Mouse (Mus musculus) neural tube, embryonic 11.5 days (tissue): ENCODE data around the gene Srrd. TPM values are rescaled to one million over a fixed set of nuclear protein-coding genes. Genes with fewer than 3 reads are reported as not detected.

Source experiments
- ATAC-seq: fragments of 200-750 bp; cut with Nextera tagmentation; 2 replicates; pipeline ENCODE4 v1.8.0; 2017; ENCODE audit warnings: moderate number of reproducible peaks, mild to moderate bottlenecking, moderate TSS enrichment, moderate library complexity; ENCODE audit not compliant: insufficient read depth, low FRiP score, low TSS enrichment
- DNase-seq: peaks from one replicate; pipeline ENCODE4 v3.0.0-alpha.2; 2015; ENCODE audit warnings: low spot score
- H3K27ac ChIP-seq: fragments of 300-500 bp; sonication (generic); 2 replicates; pipeline ENCODE4 v1.5.1; 2014; ENCODE audit warnings: low read depth, mild to moderate bottlenecking, low read length
- H3K27me3 ChIP-seq: fragments of 300-500 bp; sonication (generic); 2 replicates; pipeline ENCODE4 v1.6.1; 2014; ENCODE audit warnings: mild to moderate bottlenecking, low read length, mixed read lengths; ENCODE audit not compliant: control insufficient read depth, insufficient read depth
- H3K36me3 ChIP-seq: fragments of 300-500 bp; sonication (generic); 2 replicates; pipeline ENCODE4 v1.6.1; 2014; ENCODE audit warnings: mild to moderate bottlenecking, low read length, moderate library complexity, mixed read lengths; ENCODE audit not compliant: control insufficient read depth, insufficient read depth
- H3K4me1 ChIP-seq: fragments of 300-500 bp; sonication (generic); 2 replicates; pipeline ENCODE4 v1.6.1; 2014; ENCODE audit warnings: low read length, mixed read lengths; ENCODE audit not compliant: control insufficient read depth, insufficient read depth
- H3K4me2 ChIP-seq: fragments of 300-500 bp; sonication (generic); 2 replicates; pipeline ENCODE4 v1.6.1; 2014; ENCODE audit warnings: low read depth, mild to moderate bottlenecking, moderate library complexity
- H3K4me3 ChIP-seq: fragments of 300-500 bp; sonication (generic); 2 replicates; pipeline ENCODE4 v1.5.1; 2014; ENCODE audit warnings: low read depth, low read length
- H3K9ac ChIP-seq: fragments of 300-500 bp; sonication (generic); 2 replicates; pipeline ENCODE4 v1.6.1; 2014; ENCODE audit warnings: mild to moderate bottlenecking, low read length
- H3K9me3 ChIP-seq: fragments of 300-500 bp; sonication (generic); 2 replicates; pipeline ENCODE4 v1.6.1; 2016; ENCODE audit warnings: low read length; ENCODE audit not compliant: control insufficient read depth
- WGBS: fragments of 180-500 bp; shearing (Covaris S2); extraction: QIAGEN DNeasy Blood & Tissue Kit; methylation state at CpG from one replicate; pipeline ENCODE4 v1.1.7; 2014; 5-methylcytosine and 5-hydroxymethylcytosine counted together
- polyA plus RNA-seq: library from polyadenylated mRNA; unstranded; fragments of >200 nt; fragmentation: Nextera tagmentation; extraction: Ambion mirVana; gene quantifications from 2 replicates; pipeline ENCODE4 v1.2.1, GENCODE M21; 2014

Gene Srrd
- polyA plus RNA-seq, 1 experiment from 2014 or later = 64.4 TPM

GRCm38 (mm10) chr5:112346211-112346965 is 3.5 kb upstream of the Srrd start:
- Histone ChIP-seq H3K9ac (no peak overlapping the region), H3K27me3 (no peaks in the 10 kb centered on the region), H3K27ac (no peak overlapping the region), H3K4me2 (no peak overlapping the region), H3K9me3 (no peaks in the 10 kb centered on the region), H3K36me3 (peaks cover 3% of the 10 kb centered on the region), H3K4me1 (peaks cover 15% of the 10 kb centered on the region), H3K4me3 (no peak overlapping the region)
- ATAC-seq (no peak), DNase-seq (no peak)
- WGBS = 87% methylated on average over 16 of the region's 16 CpGs

DNA sequence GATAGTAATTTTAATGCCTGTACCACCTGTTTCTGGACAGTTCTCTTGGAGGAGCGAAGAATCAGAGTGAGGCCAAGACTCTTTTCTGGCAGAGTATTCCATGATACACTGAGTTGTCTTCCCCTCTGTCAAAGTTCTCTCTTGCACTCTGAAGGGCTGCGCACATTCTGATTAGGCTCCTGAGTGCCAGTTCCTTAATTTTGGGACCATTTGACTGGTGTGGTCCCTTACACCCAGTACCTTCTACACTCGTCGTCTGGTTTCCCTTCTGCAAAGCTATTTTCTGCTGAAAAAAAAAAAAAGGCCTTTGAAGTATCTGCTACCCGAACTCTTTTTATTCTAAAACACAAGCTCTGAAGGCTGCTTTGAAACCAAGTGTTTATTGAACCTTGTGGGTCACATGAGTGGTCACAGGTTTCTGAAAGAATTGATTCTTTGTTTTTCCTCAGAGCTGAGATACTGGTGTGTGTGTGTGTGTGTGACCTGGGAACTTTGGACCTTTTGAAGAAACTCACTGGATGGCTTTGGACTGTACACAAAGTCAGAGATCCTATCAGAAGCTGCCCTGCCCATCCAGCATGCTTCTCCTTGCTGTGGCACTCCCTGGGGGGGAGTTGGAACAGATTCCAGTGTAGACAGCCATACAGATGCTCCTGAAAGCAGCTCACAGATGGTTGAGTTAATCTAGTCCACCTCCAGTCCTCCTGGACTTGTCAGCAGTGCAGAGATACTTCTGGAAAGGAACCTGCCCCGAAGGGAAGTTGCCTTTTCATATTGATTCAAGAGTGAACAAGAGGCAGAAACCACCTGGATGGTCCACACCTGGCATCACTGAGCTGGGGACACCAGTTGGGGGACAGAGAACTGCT is 1.5 kb upstream of the Srrd start:
- Histone ChIP-seq H3K9ac (no peak overlapping the region), H3K4me2 (no peak overlapping the region), H3K27me3 (no peaks in the 10 kb centered on the region), H3K27ac (no peak overlapping the region), H3K4me1 (peaks cover 15% of the 10 kb centered on the region), H3K9me3 (no peaks in the 10 kb centered on the region), H3K4me3 (no peak overlapping the region), H3K36me3 (peaks cover 5% of the 10 kb centered on the region)
- WGBS = 78% methylated on average over 6 of the region's 6 CpGs
- ATAC-seq = no peak
- no peak for DNase-seq

GRCm38 (mm10) chr5:112343205-112343595 is 360 bp upstream of the Srrd start:
- Histone ChIP-seq H3K4me2 (peak overlapping the region; percentile 78), H3K27ac (no peak overlapping the region), H3K36me3 (peaks cover 5% of the 10 kb centered on the region), H3K4me1 (peaks cover 15% of the 10 kb centered on the region), H3K27me3 (no peaks in the 10 kb centered on the region), H3K9me3 (no peaks in the 10 kb centered on the region), H3K4me3 (peak overlapping the region; percentile 53), H3K9ac (peak overlapping the region; percentile 82)
- DNase-seq (no peak), ATAC-seq (peak; percentile 48; the same call in 1 of the 2 replicates)
- under 1% methylated on average over 24 of the region's 24 CpGs for WGBS

DNA sequence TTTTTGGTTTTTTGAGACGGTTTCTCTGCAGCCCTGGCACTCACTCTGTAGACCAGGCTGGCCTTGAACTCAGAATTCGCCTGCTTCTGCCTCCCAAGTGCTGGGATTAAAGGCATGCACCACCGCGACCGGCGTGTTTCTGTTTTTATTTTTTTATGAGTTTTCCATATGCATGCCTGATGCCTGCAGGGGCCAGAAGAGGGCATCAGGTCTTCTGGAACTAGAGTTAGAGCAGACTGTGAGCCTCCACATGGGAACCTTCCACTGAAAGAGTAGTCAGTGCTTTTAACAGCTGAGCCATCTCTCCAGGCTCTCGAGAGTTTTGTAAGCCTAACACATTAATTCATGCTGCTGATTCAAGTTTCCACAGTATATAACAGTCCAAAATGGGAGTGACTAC is 3.6 kb downstream of the Srrd start:
- no peaks in the 10 kb centered on the region for H3K27me3 ChIP-seq
- peaks cover 10% of the 10 kb centered on the region for H3K4me1 ChIP-seq
- H3K4me3 ChIP-seq = no peak overlapping the region
- H3K36me3 ChIP-seq = peaks cover 31% of the 10 kb centered on the region
- no peak overlapping the region for H3K27ac ChIP-seq
- H3K9ac ChIP-seq = no peak overlapping the region
- H3K4me2 ChIP-seq = no peak overlapping the region
- DNase-seq (no peak), ATAC-seq (no peak)
- WGBS = 61% methylated on average over 7 of the region's 7 CpGs
- no peaks in the 10 kb centered on the region for H3K9me3 ChIP-seq

- no peak for DNase-seq
- 97% methylated on average over 22 of the region's 22 CpGs for WGBS
- H3K9me3 ChIP-seq = no peaks in the 10 kb centered on the region
- no peak overlapping the region for H3K9ac ChIP-seq
- H3K4me1 ChIP-seq = peaks cover 5% of the 10 kb centered on the region
- no peak overlapping the region for H3K27ac ChIP-seq
- ATAC-seq = no peak
- H3K4me2 ChIP-seq = no peak overlapping the region
- H3K36me3 ChIP-seq = peaks cover 51% of the 10 kb centered on the region
- H3K4me3 ChIP-seq = no peak overlapping the region
- H3K27me3 ChIP-seq = no peaks in the 10 kb centered on the region
Measured at GRCm38 (mm10) chr5:112337004-112337403, 5.8 kb downstream of the Srrd start.

- Histone ChIP-seq H3K4me3 (no peak overlapping the region), H3K4me2 (no peak overlapping the region), H3K9ac (no peak overlapping the region), H3K4me1 (no peaks in the 10 kb centered on the region), H3K27ac (no peak overlapping the region), H3K27me3 (no peaks in the 10 kb centered on the region), H3K9me3 (no peaks in the 10 kb centered on the region), H3K36me3 (peaks cover 59% of the 10 kb centered on the region)
- WGBS = 24% methylated on average over 2 of the region's 2 CpGs
- DNase-seq = peak; percentile 53
- ATAC-seq = no peak
Measured at GRCm38 (mm10) chr5:112335473-112335872, 7.4 kb downstream of the Srrd start.

DNA sequence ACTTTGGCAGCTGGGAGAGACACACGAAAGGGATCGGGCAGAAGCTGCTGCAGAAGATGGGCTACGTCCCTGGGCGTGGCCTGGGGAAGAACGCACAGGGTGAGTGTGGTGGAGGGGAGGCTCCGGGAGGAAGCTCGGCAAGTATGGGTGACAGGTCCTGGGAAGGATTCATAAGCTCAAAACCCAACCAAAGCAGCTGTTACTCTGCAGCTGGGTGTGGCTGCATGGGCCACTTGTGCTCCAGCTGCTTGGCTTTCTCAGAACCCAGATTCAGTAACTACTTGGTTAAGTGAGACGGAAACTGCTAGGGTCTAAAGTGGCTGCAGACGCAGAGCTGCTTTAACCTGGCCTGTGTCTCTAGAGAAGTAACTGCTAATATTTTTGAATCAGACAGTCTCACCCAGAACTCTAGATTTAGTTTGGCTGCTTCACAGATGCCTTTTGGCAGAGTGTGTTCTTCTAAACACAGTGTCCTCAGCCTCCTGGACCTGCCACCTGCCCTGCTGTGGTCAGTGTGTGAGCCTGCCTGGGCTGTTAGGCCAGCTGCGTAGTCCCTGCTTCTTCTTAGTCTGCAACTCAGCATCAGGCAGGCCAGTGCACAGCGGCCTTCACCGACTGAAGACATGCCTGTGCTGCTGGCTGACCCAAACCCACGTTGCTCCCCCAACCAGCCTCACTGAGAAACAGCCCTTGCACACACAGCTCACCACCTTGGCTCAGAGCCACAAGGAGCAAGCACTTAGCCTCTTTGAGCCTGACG is 12.9 kb downstream of the Srrd start:
- Histone ChIP-seq H3K4me2 (no peak overlapping the region), H3K4me1 (peaks cover 10% of the 10 kb centered on the region), H3K9me3 (no peaks in the 10 kb centered on the region), H3K9ac (no peak overlapping the region), H3K27ac (no peak overlapping the region), H3K27me3 (no peaks in the 10 kb centered on the region), H3K36me3 (peaks cover 38% of the 10 kb centered on the region), H3K4me3 (no peak overlapping the region)
- no peak for ATAC-seq
- WGBS = 93% methylated on average over 14 of the region's 14 CpGs
- no peak for DNase-seq

GRCm38 (mm10) chr5:112327854-112328253 is 15.0 kb downstream of the Srrd start:
- Histone ChIP-seq H3K36me3 (peaks cover 20% of the 10 kb centered on the region), H3K4me1 (peaks cover 10% of the 10 kb centered on the region), H3K27me3 (no peaks in the 10 kb centered on the region), H3K27ac (no peak overlapping the region), H3K4me2 (no peak overlapping the region), H3K9me3 (no peaks in the 10 kb centered on the region), H3K4me3 (no peak overlapping the region), H3K9ac (no peak overlapping the region)
- 93% methylated on average over 15 of the region's 15 CpGs for WGBS
- no peak for ATAC-seq
- no peak for DNase-seq
